8 mouse cellular contexts compared by ENCODE assay signal in genomic region chr5:147085201-147085894, GRCm38 (mm10). TPM values are rescaled to one million over a fixed set of nuclear protein-coding genes. Genes with fewer than 3 reads are reported as not detected.
A peak's percentile ranks its signal among the peaks of the same experiment; 100 is the strongest.
DNase-seq lines count a peak whose midpoint lies in the region.

No protein-coding gene starts in this region.

- peak; percentile 22 to 40 for DNase-seq in heart, postnatal 10 days
- no peak for DNase-seq in heart, adult 11 months
- DNase-seq in cerebellum, adult 11-12 months, result peak; percentile 90
- DNase-seq in frontal cortex, adult 2 months (ENCODE audit: extremely low spot score in 1 of 2, low spot score in 1 of 2), result peak; percentile 71 to 86
- peak; percentile 78 to 83 for DNase-seq in left cerebral cortex, postnatal 36 days (ENCODE audit: low spot score in 2 of 2)
- DNase-seq in spleen, postnatal 4 days (ENCODE audit: low spot score in 2 of 2), result no peak
- no peak for DNase-seq in thymus, postnatal 36 days
- no peak for DNase-seq in embryo, embryonic 11 days

- intact Hi-C loops in heart, postnatal 10 days (cut with DNase I), result no loop called here
- intact Hi-C loops in left cerebral cortex, postnatal 36 days (cut with DNase I), result no loop called here

RNA-seq across cellular contexts. Expression of gene Polr1d, which starts 8.5 kb away (rescaled TPM):
- 10 to 100 TPM; 83.7 to 88.3 TPM for total RNA-seq in heart, postnatal 10 days (2021)
- 76.4 and 76.5 TPM in 2 replicates for polyA plus RNA-seq in frontal cortex, adult 2 months (2012; rRNA removed)
- total RNA-seq in left cerebral cortex, postnatal 36 days (2021), result 10 to 100 TPM; 61.3 to 78.1 TPM

RNA-seq across cellular contexts. Expression of gene Lnx2, which starts 9.0 kb away (rescaled TPM):
- 10 to 100 TPM; 17.9 to 20.5 TPM for total RNA-seq in heart, postnatal 10 days (2021)
- 7.6 and 10.5 TPM in 2 replicates for polyA plus RNA-seq in frontal cortex, adult 2 months (2012; rRNA removed)
- total RNA-seq in left cerebral cortex, postnatal 36 days (2021), result 1 to 10 TPM; 5.0 to 5.8 TPM

Comparison
In these comparisons a context has a peak if more than half of its experiments do, and no peak if none do; other contexts are left out.
1. DNase-seq: peak in heart, postnatal 10 days (2 of 2), cerebellum, adult 11-12 months (single experiment), frontal cortex, adult 2 months (2 of 2) and left cerebral cortex, postnatal 36 days (2 of 2); none in heart, adult 11 months (single experiment), spleen, postnatal 4 days (0 of 2), thymus, postnatal 36 days (0 of 2) and embryo, embryonic 11 days (single experiment).